Mouse (Mus musculus): Measurements from ENCODE around the gene Slc6a18. TPM values are rescaled to one million over a fixed set of nuclear protein-coding genes. Genes with fewer than 3 reads are reported as not detected.

The Slc6a18 gene
- polyA plus RNA-seq, 1 experiment from 2014 or later: not detected

- WGBS: 80% methylated on average over 4 of the region's 4 CpGs
- no peak for ATAC-seq (ENCODE audit: low FRiP score, low read depth)
- Histone ChIP-seq H3K4me1 (no peaks in the 10 kb centered on the region), H3K27ac (no peak overlapping the region), H3K36me3 (no peaks in the 10 kb centered on the region), H3K9ac (no peak overlapping the region), H3K4me3 (no peak overlapping the region), H3K27me3 (0 out of 2 replicates have a peak, but pooled peaks cover 3% of the 10 kb centered on the region), H3K4me2 (replicated peaks) (no peak overlapping the region), H3K9me3 (no peaks in the 10 kb centered on the region)
Observed at GRCm38 (mm10) chr13:73702776-73703175, 25.0 kb upstream of the Slc6a18 start.

- Histone ChIP-seq H3K9me3 (no peaks in the 10 kb centered on the region), H3K4me2 (replicated peaks) (no peak overlapping the region), H3K27me3 (0 out of 2 replicates have a peak, but pooled peaks cover 3% of the 10 kb centered on the region), H3K36me3 (no peaks in the 10 kb centered on the region), H3K9ac (no peak overlapping the region), H3K4me1 (no peaks in the 10 kb centered on the region), H3K27ac (no peak overlapping the region), H3K4me3 (no peak overlapping the region)
- 83% methylated on average over 9 of the region's 9 CpGs for WGBS
- ATAC-seq (ENCODE audit: low FRiP score, low read depth): no peak
Observed at GRCm38 (mm10) chr13:73701161-73701883, 23.5 kb upstream of the Slc6a18 start.

- no peak overlapping the region for H3K27ac ChIP-seq
- no peak overlapping the region for H3K9ac ChIP-seq
- 0 out of 2 replicates have a peak, but pooled peaks cover 3% of the 10 kb centered on the region for H3K27me3 ChIP-seq
- H3K4me1 ChIP-seq: no peaks in the 10 kb centered on the region
- H3K36me3 ChIP-seq: no peaks in the 10 kb centered on the region
- H3K4me3 ChIP-seq: no peak overlapping the region
- H3K9me3 ChIP-seq: no peaks in the 10 kb centered on the region
- no peak for ATAC-seq (ENCODE audit: low FRiP score, low read depth)
- H3K4me2 ChIP-seq (replicated peaks): no peak overlapping the region
- WGBS: 89% methylated on average over 12 of the region's 12 CpGs
Observed at GRCm38 (mm10) chr13:73700554-73700953, 22.7 kb upstream of the Slc6a18 start.

GRCm38 (mm10) chr13:73699714-73700113 lies 21.9 kb upstream of the Slc6a18 start:
- Histone ChIP-seq H3K9me3 (no peaks in the 10 kb centered on the region), H3K36me3 (no peaks in the 10 kb centered on the region), H3K9ac (no peak overlapping the region), H3K4me1 (no peaks in the 10 kb centered on the region), H3K27me3 (0 out of 2 replicates have a peak, but pooled peaks cover 3% of the 10 kb centered on the region), H3K4me2 (replicated peaks) (no peak overlapping the region), H3K27ac (no peak overlapping the region), H3K4me3 (no peak overlapping the region)
- 89% methylated on average over 6 of the region's 6 CpGs for WGBS
- no peak for ATAC-seq (ENCODE audit: low FRiP score, low read depth)

GRCm38 (mm10) chr13:73696529-73696928 lies 18.7 kb upstream of the Slc6a18 start:
- H3K4me2 ChIP-seq (replicated peaks): no peak overlapping the region
- no peak for ATAC-seq (ENCODE audit: low FRiP score, low read depth)
- H3K9ac ChIP-seq: no peak overlapping the region
- no peaks in the 10 kb centered on the region for H3K36me3 ChIP-seq
- H3K4me1 ChIP-seq: no peaks in the 10 kb centered on the region
- no peak overlapping the region for H3K27ac ChIP-seq
- 0 out of 2 replicates have a peak, but pooled peaks cover 3% of the 10 kb centered on the region for H3K27me3 ChIP-seq
- H3K4me3 ChIP-seq: no peak overlapping the region
- 84% methylated on average over 3 of the region's 3 CpGs for WGBS
- H3K9me3 ChIP-seq: no peaks in the 10 kb centered on the region

GRCm38 (mm10) chr13:73694972-73695371 lies 17.1 kb upstream of the Slc6a18 start:
- H3K4me3 ChIP-seq: no peak overlapping the region
- no peak overlapping the region for H3K9ac ChIP-seq
- no peaks in the 10 kb centered on the region for H3K4me1 ChIP-seq
- 0 out of 2 replicates have a peak, but pooled peaks cover 3% of the 10 kb centered on the region for H3K27me3 ChIP-seq
- H3K9me3 ChIP-seq: no peaks in the 10 kb centered on the region
- H3K4me2 ChIP-seq (replicated peaks): no peak overlapping the region
- H3K36me3 ChIP-seq: no peaks in the 10 kb centered on the region
- 86% methylated on average over 1 of the region's 1 CpGs for WGBS
- ATAC-seq (ENCODE audit: low FRiP score, low read depth): no peak
- no peak overlapping the region for H3K27ac ChIP-seq

- no peak overlapping the region for H3K4me3 ChIP-seq
- 76% methylated on average over 2 of the region's 2 CpGs for WGBS
- H3K9ac ChIP-seq: no peak overlapping the region
- H3K4me2 ChIP-seq (replicated peaks): no peak overlapping the region
- ATAC-seq (ENCODE audit: low FRiP score, low read depth): no peak
- no peaks in the 10 kb centered on the region for H3K4me1 ChIP-seq
- no peaks in the 10 kb centered on the region for H3K9me3 ChIP-seq
- no peaks in the 10 kb centered on the region for H3K27me3 ChIP-seq
- no peak overlapping the region for H3K27ac ChIP-seq
- no peaks in the 10 kb centered on the region for H3K36me3 ChIP-seq
Observed at GRCm38 (mm10) chr13:73693333-73693732, 15.5 kb upstream of the Slc6a18 start.

- Histone ChIP-seq H3K27me3 (no peaks in the 10 kb centered on the region), H3K4me2 (replicated peaks) (no peak overlapping the region), H3K9me3 (no peaks in the 10 kb centered on the region), H3K27ac (no peak overlapping the region), H3K36me3 (no peaks in the 10 kb centered on the region), H3K9ac (no peak overlapping the region), H3K4me1 (no peaks in the 10 kb centered on the region), H3K4me3 (no peak overlapping the region)
- peak; percentile 69; the same call in 1 of the 2 replicates for ATAC-seq (ENCODE audit: low FRiP score, low read depth)
- WGBS: 37% methylated on average over 10 of the region's 10 CpGs
Observed at GRCm38 (mm10) chr13:73692249-73692868, 14.5 kb upstream of the Slc6a18 start.

GRCm38 (mm10) chr13:73688934-73689333 lies 11.1 kb upstream of the Slc6a18 start:
- H3K4me1 ChIP-seq: no peaks in the 10 kb centered on the region
- no peaks in the 10 kb centered on the region for H3K27me3 ChIP-seq
- 82% methylated on average over 4 of the region's 4 CpGs for WGBS
- ATAC-seq (ENCODE audit: low FRiP score, low read depth): no peak
- H3K4me3 ChIP-seq: no peak overlapping the region
- H3K9ac ChIP-seq: no peak overlapping the region
- H3K4me2 ChIP-seq (replicated peaks): no peak overlapping the region
- H3K9me3 ChIP-seq: no peaks in the 10 kb centered on the region
- no peaks in the 10 kb centered on the region for H3K36me3 ChIP-seq
- no peak overlapping the region for H3K27ac ChIP-seq

GRCm38 (mm10) chr13:73687601-73688000 lies 9.8 kb upstream of the Slc6a18 start:
- Histone ChIP-seq H3K4me1 (no peaks in the 10 kb centered on the region), H3K36me3 (no peaks in the 10 kb centered on the region), H3K9me3 (no peaks in the 10 kb centered on the region), H3K4me2 (replicated peaks) (no peak overlapping the region), H3K27ac (no peak overlapping the region), H3K4me3 (no peak overlapping the region), H3K27me3 (no peaks in the 10 kb centered on the region), H3K9ac (no peak overlapping the region)
- ATAC-seq (ENCODE audit: low FRiP score, low read depth): no peak
- WGBS: 51% methylated on average over 3 of the region's 3 CpGs

- no peaks in the 10 kb centered on the region for H3K4me1 ChIP-seq
- no peak overlapping the region for H3K27ac ChIP-seq
- no peak overlapping the region for H3K4me2 ChIP-seq (replicated peaks)
- 82% methylated on average over 6 of the region's 6 CpGs for WGBS
- ATAC-seq (ENCODE audit: low FRiP score, low read depth): no peak
- H3K36me3 ChIP-seq: no peaks in the 10 kb centered on the region
- no peaks in the 10 kb centered on the region for H3K27me3 ChIP-seq
- H3K9ac ChIP-seq: no peak overlapping the region
- no peaks in the 10 kb centered on the region for H3K9me3 ChIP-seq
- H3K4me3 ChIP-seq: no peak overlapping the region
Observed at GRCm38 (mm10) chr13:73685502-73685901, 7.7 kb upstream of the Slc6a18 start.

- Histone ChIP-seq H3K27me3 (no peaks in the 10 kb centered on the region), H3K36me3 (no peaks in the 10 kb centered on the region), H3K27ac (no peak overlapping the region), H3K9ac (no peak overlapping the region), H3K9me3 (no peaks in the 10 kb centered on the region), H3K4me2 (replicated peaks) (no peak overlapping the region), H3K4me3 (no peak overlapping the region), H3K4me1 (no peaks in the 10 kb centered on the region)
- no peak for ATAC-seq (ENCODE audit: low FRiP score, low read depth)
- whole genome bisulfite sequencing: 71% methylated on average over 1 of the region's 1 CpGs
Observed at GRCm38 (mm10) chr13:73684412-73684811, 6.6 kb upstream of the Slc6a18 start.

Data from limb, embryonic 13.5 days (tissue).